Mouse (Mus musculus) myocyte (in vitro differentiated cells): ENCODE results near the gene Iqgap3. TPM values are rescaled to one million over a fixed set of nuclear protein-coding genes. Genes with fewer than 3 reads are reported as not detected.
A peak's percentile ranks its signal among the peaks of the same experiment; 100 is the strongest.

Experiments used
- H3K27me3 ChIP-seq: one replicate; pipeline ENCODE4 v1.6.1; 2011; ENCODE audit not compliant: control insufficient read depth, insufficient read depth, insufficient read length
- H3K36me3 ChIP-seq: one replicate; pipeline ENCODE4 v1.6.1; 2011; ENCODE audit not compliant: control insufficient read depth, insufficient read depth
- H3K4me2 ChIP-seq: one replicate; pipeline ENCODE4 v1.6.1; 2011; ENCODE audit warnings: low read depth, control low read depth
- H3K4me3 ChIP-seq: one replicate; pipeline ENCODE4 v1.5.1; 2011; ENCODE audit warnings: mild to moderate bottlenecking, control low read depth, moderate library complexity
- H3K79me2 ChIP-seq: one replicate; pipeline ENCODE4 v1.6.1; 2011; ENCODE audit not compliant: control insufficient read depth, insufficient read depth
- H3ac ChIP-seq: one replicate; pipeline ENCODE4 v1.6.1; 2011; ENCODE audit not compliant: control insufficient read depth, insufficient read length
- CEBPB ChIP-seq: IDR thresholded peaks from 2 replicates; pipeline ENCODE4 v1.6.1; 2011; ENCODE audit warnings: mild to moderate bottlenecking, moderate library complexity; ENCODE audit not compliant: poor library complexity, insufficient read depth, severe bottlenecking
- E2F4 ChIP-seq: IDR thresholded peaks from one replicate; pipeline ENCODE4 v1.6.1; 2011; ENCODE audit warnings: mild to moderate bottlenecking, control low read depth, moderate library complexity; ENCODE audit not compliant: insufficient read depth
- MAX ChIP-seq: IDR thresholded peaks from one replicate; pipeline ENCODE4 v1.6.1; 2011; ENCODE audit warnings: low read depth, mild to moderate bottlenecking, control low read depth
- MYOD1 ChIP-seq, 3 experiments: IDR thresholded peaks; one replicate each; pipeline ENCODE4 v1.6.1; 2011; ENCODE audit warnings: control low read depth in 2 of 3, low read depth in 2 of 3, mild to moderate bottlenecking in 2 of 3, moderate library complexity in 1 of 3; ENCODE audit not compliant: insufficient read length in 2 of 3, control insufficient read depth in 1 of 3
- MYOG ChIP-seq, 3 experiments: IDR thresholded peaks; one replicate each; pipeline ENCODE4 v1.6.1; 2011; ENCODE audit warnings: control low read depth in 2 of 3, low read depth in 2 of 3, mild to moderate bottlenecking in 2 of 3; ENCODE audit not compliant: insufficient read length in 2 of 3, control insufficient read depth in 1 of 3, insufficient read depth in 1 of 3
- POLR2A ChIP-seq: IDR thresholded peaks from one replicate; pipeline ENCODE4 v1.6.1; 2011; ENCODE audit warnings: low read depth, mild to moderate bottlenecking, control low read depth, moderate library complexity; ENCODE audit not compliant: insufficient read length
- POLR2AphosphoS2 ChIP-seq: IDR thresholded peaks from one replicate; pipeline ENCODE4 v1.6.1; 2011; ENCODE audit warnings: low read depth, control low read depth; ENCODE audit not compliant: insufficient read length
- REST ChIP-seq: IDR thresholded peaks from one replicate; pipeline ENCODE4 v1.6.1; 2011; ENCODE audit warnings: mild to moderate bottlenecking, control low read depth, moderate library complexity; ENCODE audit not compliant: insufficient read depth, insufficient read length
- SRF ChIP-seq: IDR thresholded peaks from one replicate; pipeline ENCODE4 v1.6.1; 2011; ENCODE audit warnings: low read depth; ENCODE audit not compliant: control insufficient read depth, insufficient read length
- TCF12 ChIP-seq: IDR thresholded peaks from one replicate; pipeline ENCODE4 v1.6.1; 2011; ENCODE audit warnings: mild to moderate bottlenecking, control low read depth; ENCODE audit not compliant: poor library complexity, insufficient read depth, severe bottlenecking
- TCF3 ChIP-seq: IDR thresholded peaks from one replicate; pipeline ENCODE4 v1.6.1; 2011; ENCODE audit warnings: low read depth, control low read depth; ENCODE audit not compliant: insufficient read length
- USF1 ChIP-seq: IDR thresholded peaks from one replicate; pipeline ENCODE4 v1.6.1; 2011; ENCODE audit warnings: low read depth, mild to moderate bottlenecking, control low read depth, moderate library complexity
- polyA plus RNA-seq: library from polyadenylated mRNA; unstranded; fragments of >200 nt; fragmentation: generic; extraction: Trizol; gene quantifications from one replicate; pipeline ENCODE4 v1.2.1, GENCODE M21; 2012; ENCODE audit warnings: missing spikeins

Iqgap3 gene
- polyA plus RNA-seq, 1 experiment = 13.6 TPM

DNA sequence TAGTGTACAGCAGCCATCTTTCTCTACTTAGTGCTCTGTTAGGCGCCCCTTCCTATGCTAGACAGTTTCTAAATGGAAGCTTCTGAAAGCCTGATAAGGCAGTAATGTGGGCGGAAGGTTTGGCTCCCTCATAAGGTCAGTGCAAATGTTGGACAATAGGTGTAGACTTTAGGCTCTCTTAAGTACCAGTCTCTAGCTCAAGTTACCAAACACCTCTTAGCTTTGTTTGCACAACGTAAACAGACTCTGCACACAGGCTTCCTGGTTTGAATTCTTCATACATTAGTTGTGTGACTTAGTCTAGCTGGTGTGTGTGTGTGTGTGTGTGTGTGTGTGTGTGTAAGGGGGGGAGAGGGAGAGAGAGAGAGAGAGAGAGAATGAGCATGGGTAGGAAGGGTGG, 32.2 kb upstream of the Iqgap3 start:
- H3ac ChIP-seq = no peak overlapping the region
- H3K4me2 ChIP-seq = no peak overlapping the region
- no peaks in the 10 kb centered on the region for H3K27me3 ChIP-seq
- no peak overlapping the region for H3K4me3 ChIP-seq
- H3K36me3 ChIP-seq = peaks cover 8% of the 10 kb centered on the region
- TF ChIP-seq CEBPB = no peak
- TF ChIP-seq TCF3 = no peak
- no peak for TF ChIP-seq POLR2A
- TF ChIP-seq TCF12 = no peak
- no peak for TF ChIP-seq E2F4
- TF ChIP-seq REST = no peak
- peaks cover 5% of the 10 kb centered on the region for H3K79me2 ChIP-seq

- Histone ChIP-seq H3K79me2 (peaks cover 4% of the 10 kb centered on the region), H3K4me3 (peak overlapping the region; percentile 61), H3K27me3 (no peaks in the 10 kb centered on the region), H3ac (no peak overlapping the region), H3K36me3 (peaks cover 8% of the 10 kb centered on the region), H3K4me2 (peak overlapping the region; percentile 93)
- TF ChIP-seq POLR2A = no peak
- no peak for TF ChIP-seq E2F4
- no peak for TF ChIP-seq POLR2AphosphoS2
- no peak for TF ChIP-seq MYOG (IDR thresholded peaks at IDR 0.05; ENCODE audit: control insufficient read depth in 1 of 3, insufficient read depth in 1 of 3, insufficient read length in 2 of 3, low read depth in 2 of 3)
- TF ChIP-seq USF1 = no peak
- TF ChIP-seq MAX = no peak
- no peak for TF ChIP-seq TCF12
- no peak for TF ChIP-seq MYOD1 (IDR thresholded peaks at IDR 0.05; ENCODE audit: control insufficient read depth in 1 of 3, insufficient read length in 2 of 3, low read depth in 2 of 3)
- no peak for TF ChIP-seq CEBPB
- no peak for TF ChIP-seq TCF3
- TF ChIP-seq REST = no peak
- TF ChIP-seq SRF = no peak
Observed at GRCm38 (mm10) chr3:88057030-88057429, 24.7 kb upstream of the Iqgap3 start.

DNA sequence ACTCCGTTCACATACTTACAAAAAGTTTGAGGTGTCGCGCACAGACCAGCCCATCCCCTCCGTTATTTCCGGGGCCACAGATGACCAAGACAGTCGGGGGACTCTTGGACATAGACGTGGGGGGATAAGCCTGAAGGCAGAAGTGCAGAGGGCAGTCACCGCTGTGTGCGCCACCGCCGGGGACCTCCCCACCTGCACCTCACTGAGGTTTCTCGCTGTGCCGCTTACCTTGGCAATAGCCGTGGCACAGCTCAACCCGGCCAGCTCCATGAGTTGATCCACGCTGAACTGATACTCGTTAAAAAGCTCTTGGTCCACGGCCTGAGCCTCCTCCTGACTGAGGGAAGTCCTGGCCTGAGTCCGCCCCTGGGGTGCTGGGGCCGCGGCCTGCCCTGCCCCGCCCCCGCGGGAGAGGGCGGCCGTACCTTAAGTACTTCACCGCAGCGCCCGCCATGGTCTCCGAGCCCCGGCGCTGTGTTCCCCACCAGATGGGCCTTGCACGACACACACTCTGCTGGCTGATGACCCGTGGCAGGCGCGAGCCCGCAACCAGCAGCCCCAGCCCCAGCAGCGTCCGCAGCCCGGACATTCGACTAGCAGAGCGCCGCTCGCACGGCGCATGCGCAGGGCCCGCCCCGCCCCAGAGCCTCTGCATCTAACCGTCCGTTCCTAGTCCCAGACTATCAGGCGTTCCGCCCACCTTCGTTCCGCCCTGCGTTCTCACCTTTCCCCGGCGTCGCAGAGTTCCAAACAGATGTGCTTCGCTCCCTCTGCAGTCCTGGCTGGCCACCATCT, 23.7 kb upstream of the Iqgap3 start, which contains the start of gene Naxe:
Naxe (minus strand) TSS at position 594 of the 795 bp plus-strand sequence.
- Histone ChIP-seq H3ac (peak within 1 kb of the TSS; percentile 55), H3K4me2 (peak within 1 kb of the TSS; percentile 93), H3K36me3 (no peaks in the 10 kb centered on the region), H3K4me3 (peak within 1 kb of the TSS; percentile 61), H3K79me2 (peaks cover 4% of the 10 kb centered on the region), H3K27me3 (no peaks in the 10 kb centered on the region)
- TF ChIP-seq MYOG (IDR thresholded peaks at IDR 0.05; ENCODE audit: control insufficient read depth in 1 of 3, insufficient read depth in 1 of 3, insufficient read length in 2 of 3, low read depth in 2 of 3) (peak in 1 of 3 experiments; percentile 35), SRF (no peak), POLR2A (peak; percentile 93), TCF12 (no peak), REST (no peak), POLR2AphosphoS2 (peak; percentile 84)

DNA sequence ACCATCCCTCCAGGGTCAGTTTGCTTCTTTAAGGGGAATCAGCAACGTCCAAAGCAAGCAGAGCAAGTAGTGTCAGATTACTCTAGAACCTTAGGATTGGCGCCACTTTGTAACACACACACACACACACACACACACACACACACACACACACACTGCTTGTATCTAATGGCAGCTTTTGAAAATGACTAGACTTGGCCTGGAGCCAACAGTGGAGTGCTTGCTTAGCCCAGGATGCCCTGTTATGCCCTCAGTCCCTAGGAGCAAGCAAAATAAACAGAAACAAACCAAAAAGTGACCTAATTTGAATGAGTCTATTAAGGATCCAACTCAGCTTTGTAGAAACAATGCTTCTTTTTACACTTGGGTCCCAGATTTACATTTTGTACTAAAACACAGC, 13.4 kb upstream of the Iqgap3 start:
- Histone ChIP-seq H3K36me3 (no peaks in the 10 kb centered on the region), H3K4me2 (no peak overlapping the region), H3K79me2 (no peaks in the 10 kb centered on the region), H3K27me3 (peaks cover 7% of the 10 kb centered on the region), H3ac (no peak overlapping the region), H3K4me3 (no peak overlapping the region)
- no peak for TF ChIP-seq POLR2A

- Histone ChIP-seq H3ac (no peak overlapping the region), H3K36me3 (no peaks in the 10 kb centered on the region), H3K4me3 (no peak overlapping the region), H3K79me2 (no peaks in the 10 kb centered on the region), H3K4me2 (no peak overlapping the region), H3K27me3 (peaks cover 14% of the 10 kb centered on the region)
- TF ChIP-seq MAX = no peak
Observed at GRCm38 (mm10) chr3:88071783-88072182, 10.0 kb upstream of the Iqgap3 start.
